Mouse (Mus musculus): ENCODE data around the gene 4933405L10Rik. TPM values are rescaled to one million over a fixed set of nuclear protein-coding genes. Genes with fewer than 3 reads are reported as not detected.

4933405L10Rik gene
- polyA plus RNA-seq, 1 experiment from 2014 or later: 0.11 TPM

DNA sequence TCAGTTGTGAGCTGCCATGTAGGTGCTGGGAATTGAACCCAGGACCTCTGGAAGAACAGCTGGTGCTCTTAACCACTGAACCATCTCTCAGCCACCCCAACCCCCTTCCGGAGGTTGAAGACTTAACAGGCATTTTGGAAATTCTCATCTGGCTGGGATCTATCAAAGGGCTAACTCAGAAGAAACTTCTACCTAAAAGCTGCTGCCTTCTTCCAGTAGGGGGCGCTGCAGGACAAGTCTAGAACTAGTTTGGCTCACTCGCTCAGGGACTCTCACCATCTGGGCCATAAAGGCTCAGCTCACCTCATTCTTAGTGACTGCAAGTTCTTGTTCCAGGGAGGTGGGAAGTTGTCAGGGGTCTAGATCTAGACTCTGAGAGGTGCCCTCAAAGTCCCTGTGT is 6.7 kb downstream of the 4933405L10Rik start:
- Histone ChIP-seq H3K4me2 (ENCODE audit: low read length) (no peak overlapping the region), H3K27ac (0 out of 2 replicates have a peak overlapping the region, but pooled peaks have one; percentile 36), H3K9ac (ENCODE audit: low read depth, low read length) (no peak overlapping the region), H3K4me1 (replicated peaks; ENCODE audit: insufficient read depth, low read length) (no peaks in the 10 kb centered on the region), H3K27me3 (ENCODE audit: insufficient read depth, low read length) (no peaks in the 10 kb centered on the region), H3K9me3 (replicated peaks; ENCODE audit: low read length) (no peaks in the 10 kb centered on the region), H3K36me3 (ENCODE audit: insufficient read depth, low read length) (0 out of 2 replicates have a peak, but pooled peaks cover 8% of the 10 kb centered on the region), H3K4me3 (replicated peaks; ENCODE audit: low read depth, low read length) (no peak overlapping the region)
- peak; percentile 40 for ATAC-seq (replicated peaks; ENCODE audit: low FRiP score, low read depth)
- TF ChIP-seq CTCF (IDR thresholded peaks at IDR 0.05; ENCODE audit: low read depth): peak; percentile 96
- peak; percentile 95 for DNase-seq (ENCODE audit: low spot score)
- 12% methylated on average over 3 of the region's 3 CpGs for WGBS

DNA sequence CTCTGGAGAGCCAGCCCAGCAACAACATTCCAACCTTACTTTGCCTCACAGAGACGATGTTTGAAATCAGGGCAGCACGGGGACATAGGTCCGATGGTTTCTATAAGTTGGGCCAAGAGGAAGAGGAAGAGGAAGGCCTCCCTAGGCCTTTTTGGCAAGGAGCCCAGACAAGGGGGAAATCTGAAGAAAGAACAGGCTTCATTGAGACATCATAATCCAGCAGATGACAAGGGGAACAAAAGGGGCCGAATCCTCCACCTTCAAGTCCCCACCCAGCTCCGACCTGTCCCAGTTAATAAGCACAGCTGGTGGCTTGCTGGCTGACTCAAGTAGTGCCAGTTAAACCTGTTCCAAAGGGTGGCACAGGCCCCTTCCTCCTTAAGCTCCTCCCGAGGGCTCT is 7.6 kb downstream of the 4933405L10Rik start:
- peak overlapping the region; percentile 36; the same call in 1 of the 2 replicates for H3K27ac ChIP-seq

DNA sequence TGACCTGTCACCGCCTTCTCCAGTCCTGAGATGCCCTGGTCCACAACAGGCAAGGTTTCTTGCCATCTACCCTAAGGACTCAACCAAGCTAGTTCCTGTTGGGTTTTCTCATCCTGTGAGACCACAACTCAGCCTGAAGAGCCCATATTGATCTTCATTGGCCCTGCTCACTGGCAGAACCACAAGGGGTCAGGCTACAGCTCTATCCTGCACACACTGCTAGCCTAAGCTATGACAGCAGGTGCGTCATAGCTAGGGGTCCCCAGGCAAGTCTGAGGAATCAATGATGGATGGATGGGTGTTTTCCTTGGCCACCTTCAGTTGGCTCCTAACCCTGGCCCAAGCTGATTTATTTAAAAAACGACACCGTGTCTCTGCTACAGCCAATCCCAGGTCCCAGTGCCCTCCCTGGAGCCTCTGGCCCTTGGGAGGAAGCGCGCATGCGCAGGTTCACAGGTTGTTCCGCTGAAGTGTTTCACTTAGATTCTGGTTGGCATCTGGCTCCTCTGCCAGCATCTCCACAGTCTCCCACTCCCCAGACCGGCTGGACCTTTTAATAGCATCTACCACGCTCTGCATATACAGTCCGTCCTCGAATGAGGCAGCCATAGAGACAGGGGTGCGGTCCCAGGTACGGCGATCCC is 9.0 kb downstream of the 4933405L10Rik start:
- Histone ChIP-seq H3K4me3 (replicated peaks; ENCODE audit: low read depth, low read length) (no peak overlapping the region), H3K27me3 (ENCODE audit: insufficient read depth, low read length) (no peaks in the 10 kb centered on the region), H3K4me2 (ENCODE audit: low read length) (no peak overlapping the region), H3K9ac (ENCODE audit: low read depth, low read length) (no peak overlapping the region), H3K27ac (no peak overlapping the region), H3K9me3 (replicated peaks; ENCODE audit: low read length) (no peaks in the 10 kb centered on the region), H3K4me1 (replicated peaks; ENCODE audit: insufficient read depth, low read length) (no peaks in the 10 kb centered on the region), H3K36me3 (ENCODE audit: insufficient read depth, low read length) (0 out of 2 replicates have a peak, but pooled peaks cover 10% of the 10 kb centered on the region)
- TF ChIP-seq CTCF (IDR thresholded peaks at IDR 0.05; ENCODE audit: low read depth): peak; percentile 19; the same call in 1 of the 2 replicates
- 93% methylated on average over 15 of the region's 15 CpGs for WGBS
- no peak for ATAC-seq (replicated peaks; ENCODE audit: low FRiP score, low read depth)
- DNase-seq (ENCODE audit: low spot score): no peak

More for the DNA sequence above, 7.6 kb downstream of the 4933405L10Rik start:
- H3K9ac ChIP-seq (ENCODE audit: low read depth, low read length): no peak overlapping the region
- H3K4me3 ChIP-seq (replicated peaks; ENCODE audit: low read depth, low read length): no peak overlapping the region
- WGBS: 56% methylated on average over 6 of the region's 6 CpGs
- no peaks in the 10 kb centered on the region for H3K9me3 ChIP-seq (replicated peaks; ENCODE audit: low read length)
- no peaks in the 10 kb centered on the region for H3K4me1 ChIP-seq (replicated peaks; ENCODE audit: insufficient read depth, low read length)
- no peak for TF ChIP-seq CTCF (IDR thresholded peaks at IDR 0.05; ENCODE audit: low read depth)
- DNase-seq (ENCODE audit: low spot score): no peak
- H3K4me2 ChIP-seq (ENCODE audit: low read length): no peak overlapping the region
- 0 out of 2 replicates have a peak, but pooled peaks cover 8% of the 10 kb centered on the region for H3K36me3 ChIP-seq (ENCODE audit: insufficient read depth, low read length)
- H3K27me3 ChIP-seq (ENCODE audit: insufficient read depth, low read length): no peaks in the 10 kb centered on the region
- no peak for ATAC-seq (replicated peaks; ENCODE audit: low FRiP score, low read depth)

DNA sequence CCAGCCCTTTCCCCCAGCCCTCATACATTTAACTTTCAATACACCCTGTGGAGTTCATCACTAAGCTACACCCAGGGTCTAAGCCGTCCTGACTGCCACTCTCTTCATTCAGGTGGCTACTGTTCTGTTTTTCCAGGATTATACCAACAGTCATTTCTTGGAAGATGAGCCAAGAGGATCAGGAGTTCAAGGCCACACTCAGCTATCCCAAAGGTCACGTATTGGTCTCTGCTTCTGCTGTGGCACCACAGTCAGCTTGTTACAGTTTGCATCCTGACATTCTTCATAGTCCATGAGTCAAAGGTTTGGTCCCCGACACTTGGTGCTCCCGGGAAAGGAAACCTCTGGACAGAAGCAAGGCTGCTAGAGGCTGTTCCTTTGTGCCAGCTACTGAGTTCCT is 12.2 kb downstream of the 4933405L10Rik start:
- H3K9ac ChIP-seq (ENCODE audit: low read depth, low read length): no peak overlapping the region
- no peak overlapping the region for H3K27ac ChIP-seq
- H3K27me3 ChIP-seq (ENCODE audit: insufficient read depth, low read length): no peaks in the 10 kb centered on the region
- no peak for ATAC-seq (replicated peaks; ENCODE audit: low FRiP score, low read depth)
- TF ChIP-seq CTCF (IDR thresholded peaks at IDR 0.05; ENCODE audit: low read depth): no peak
- no peak overlapping the region for H3K4me3 ChIP-seq (replicated peaks; ENCODE audit: low read depth, low read length)
- H3K4me1 ChIP-seq (replicated peaks; ENCODE audit: insufficient read depth, low read length): no peaks in the 10 kb centered on the region
- 81% methylated on average over 4 of the region's 4 CpGs for WGBS
- DNase-seq (ENCODE audit: low spot score): no peak
- H3K4me2 ChIP-seq (ENCODE audit: low read length): no peak overlapping the region
- no peaks in the 10 kb centered on the region for H3K9me3 ChIP-seq (replicated peaks; ENCODE audit: low read length)
- H3K36me3 ChIP-seq (ENCODE audit: insufficient read depth, low read length): 0 out of 2 replicates have a peak, but pooled peaks cover 10% of the 10 kb centered on the region

DNA sequence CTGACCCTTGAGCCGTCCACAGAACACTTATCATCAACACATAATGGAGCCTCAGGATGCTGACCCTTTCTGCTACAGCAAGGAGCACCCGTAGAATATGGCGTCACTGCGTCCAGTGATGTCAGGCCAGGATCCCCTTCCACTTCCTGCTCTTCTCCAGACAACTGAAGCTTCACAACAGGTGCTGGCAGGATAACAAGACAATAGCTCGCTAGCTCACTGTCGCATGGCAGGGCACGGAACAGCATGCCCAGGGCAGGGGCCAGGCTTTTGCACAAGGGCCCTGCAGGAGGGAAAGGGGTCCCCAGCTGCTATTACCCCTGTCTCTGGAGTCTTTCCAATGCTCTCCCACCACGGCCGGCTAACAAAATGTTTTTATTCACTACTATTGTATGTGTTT is 15.4 kb downstream of the 4933405L10Rik start:
- no peak overlapping the region for H3K27ac ChIP-seq
- no peak overlapping the region for H3K9ac ChIP-seq (ENCODE audit: low read depth, low read length)
- H3K9me3 ChIP-seq (replicated peaks; ENCODE audit: low read length): no peaks in the 10 kb centered on the region
- ATAC-seq (replicated peaks; ENCODE audit: low FRiP score, low read depth): no peak
- H3K27me3 ChIP-seq (ENCODE audit: insufficient read depth, low read length): no peaks in the 10 kb centered on the region
- WGBS: 88% methylated on average over 9 of the region's 9 CpGs
- H3K4me1 ChIP-seq (replicated peaks; ENCODE audit: insufficient read depth, low read length): 0 out of 2 replicates have a peak, but pooled peaks cover 4% of the 10 kb centered on the region
- H3K4me3 ChIP-seq (replicated peaks; ENCODE audit: low read depth, low read length): no peak overlapping the region
- TF ChIP-seq CTCF (IDR thresholded peaks at IDR 0.05; ENCODE audit: low read depth): no peak
- no peak for DNase-seq (ENCODE audit: low spot score)
- H3K4me2 ChIP-seq (ENCODE audit: low read length): no peak overlapping the region
- peaks cover 10% of the 10 kb centered on the region; the same call in 1 of the 2 replicates for H3K36me3 ChIP-seq (ENCODE audit: insufficient read depth, low read length)

DNA sequence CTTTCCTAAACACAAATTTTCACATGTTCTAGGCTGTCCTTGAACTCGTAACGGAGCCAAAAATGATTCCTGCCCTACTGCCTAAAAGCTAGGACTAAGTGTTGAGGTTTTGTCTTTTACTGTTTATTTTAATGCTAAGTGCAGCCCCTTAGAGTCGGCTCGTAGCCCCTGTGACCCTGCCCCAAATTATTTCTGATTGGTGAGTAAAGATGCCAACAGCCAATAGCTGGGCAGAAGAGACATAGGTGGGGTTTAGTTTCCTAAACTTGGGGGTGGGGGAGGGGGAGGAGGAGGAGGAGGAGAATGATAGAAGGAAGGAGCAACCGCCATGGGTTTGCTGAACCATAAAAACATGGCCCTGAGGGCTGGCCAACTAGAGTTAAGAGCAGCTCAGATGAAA is 18.3 kb downstream of the 4933405L10Rik start:
- Histone ChIP-seq H3K27me3 (ENCODE audit: insufficient read depth, low read length) (no peaks in the 10 kb centered on the region), H3K9me3 (replicated peaks; ENCODE audit: low read length) (no peaks in the 10 kb centered on the region), H3K4me2 (ENCODE audit: low read length) (no peak overlapping the region), H3K4me1 (replicated peaks; ENCODE audit: insufficient read depth, low read length) (0 out of 2 replicates have a peak, but pooled peaks cover 4% of the 10 kb centered on the region), H3K36me3 (ENCODE audit: insufficient read depth, low read length) (peaks cover 10% of the 10 kb centered on the region; the same call in 1 of the 2 replicates), H3K9ac (ENCODE audit: low read depth, low read length) (no peak overlapping the region), H3K4me3 (replicated peaks; ENCODE audit: low read depth, low read length) (no peak overlapping the region), H3K27ac (no peak overlapping the region)
- WGBS: 69% methylated on average over 5 of the region's 5 CpGs
- ATAC-seq (replicated peaks; ENCODE audit: low FRiP score, low read depth) (no peak), DNase-seq (ENCODE audit: low spot score) (no peak)
- TF ChIP-seq CTCF (IDR thresholded peaks at IDR 0.05; ENCODE audit: low read depth): no peak

Data from kidney, postnatal 0 days (tissue).